Mouse (Mus musculus): ENCODE results near the gene Rasgrf2. TPM values are rescaled to one million over a fixed set of nuclear protein-coding genes. Genes with fewer than 3 reads are reported as not detected.

Rasgrf2 gene
- polyA plus RNA-seq, 1 experiment from 2014 or later: 0.14 TPM

GRCm38 (mm10) chr13:91921010-91921409 is 210.4 kb downstream of the Rasgrf2 start:
- ATAC-seq (ENCODE audit: low read depth): no peak

GRCm38 (mm10) chr13:91918764-91919163 is 212.7 kb downstream of the Rasgrf2 start:
- Histone ChIP-seq H3K27ac (replicated peaks; ENCODE audit: low read depth, low read length) (no peak overlapping the region), H3K4me1 (ENCODE audit: control insufficient read depth, insufficient read depth, low read length) (0 out of 2 replicates have a peak, but pooled peaks cover 7% of the 10 kb centered on the region), H3K9me3 (ENCODE audit: control insufficient read depth, low read length) (no peaks in the 10 kb centered on the region), H3K9ac (ENCODE audit: low read depth, low read length) (no peak overlapping the region), H3K4me2 (ENCODE audit: low read depth, low read length) (no peak overlapping the region), H3K36me3 (ENCODE audit: control insufficient read depth, insufficient read depth, low read length) (no peaks in the 10 kb centered on the region), H3K4me3 (ENCODE audit: low read depth, low read length) (no peak overlapping the region), H3K27me3 (replicated peaks; ENCODE audit: control insufficient read depth, insufficient read depth, low read length) (no peaks in the 10 kb centered on the region)
- ATAC-seq (ENCODE audit: low read depth) (no peak), DNase-seq (ENCODE audit: low spot score) (peak; percentile 21)
- WGBS: 63% methylated on average over 5 of the region's 5 CpGs

More at GRCm38 (mm10) chr13:91921010-91921409, 210.4 kb downstream of the Rasgrf2 start:
- DNase-seq (ENCODE audit: low spot score): no peak
- Histone ChIP-seq H3K4me2 (ENCODE audit: low read depth, low read length) (no peak overlapping the region), H3K36me3 (ENCODE audit: control insufficient read depth, insufficient read depth, low read length) (no peaks in the 10 kb centered on the region), H3K27me3 (replicated peaks; ENCODE audit: control insufficient read depth, insufficient read depth, low read length) (no peaks in the 10 kb centered on the region), H3K9me3 (ENCODE audit: control insufficient read depth, low read length) (no peaks in the 10 kb centered on the region), H3K4me3 (ENCODE audit: low read depth, low read length) (no peak overlapping the region), H3K4me1 (ENCODE audit: control insufficient read depth, insufficient read depth, low read length) (0 out of 2 replicates have a peak, but pooled peaks cover 3% of the 10 kb centered on the region), H3K27ac (replicated peaks; ENCODE audit: low read depth, low read length) (no peak overlapping the region), H3K9ac (ENCODE audit: low read depth, low read length) (no peak overlapping the region)
- 63% methylated on average over 3 of the region's 3 CpGs for WGBS

- H3K36me3 ChIP-seq (ENCODE audit: control insufficient read depth, insufficient read depth, low read length): no peaks in the 10 kb centered on the region
- no peak overlapping the region for H3K27ac ChIP-seq (replicated peaks; ENCODE audit: low read depth, low read length)
- ATAC-seq (ENCODE audit: low read depth) (no peak), DNase-seq (ENCODE audit: low spot score) (no peak)
- no peak overlapping the region for H3K4me2 ChIP-seq (ENCODE audit: low read depth, low read length)
- 0 out of 2 replicates have a peak, but pooled peaks cover 7% of the 10 kb centered on the region for H3K4me1 ChIP-seq (ENCODE audit: control insufficient read depth, insufficient read depth, low read length)
- 70% methylated on average over 2 of the region's 2 CpGs for WGBS
- no peaks in the 10 kb centered on the region for H3K9me3 ChIP-seq (ENCODE audit: control insufficient read depth, low read length)
- no peak overlapping the region for H3K9ac ChIP-seq (ENCODE audit: low read depth, low read length)
- H3K4me3 ChIP-seq (ENCODE audit: low read depth, low read length): no peak overlapping the region
- H3K27me3 ChIP-seq (replicated peaks; ENCODE audit: control insufficient read depth, insufficient read depth, low read length): no peaks in the 10 kb centered on the region
Measured at GRCm38 (mm10) chr13:91917835-91918234, 213.6 kb downstream of the Rasgrf2 start.

- WGBS: 84% methylated on average over 5 of the region's 5 CpGs
- H3K9me3 ChIP-seq (ENCODE audit: control insufficient read depth, low read length): no peaks in the 10 kb centered on the region
- H3K4me2 ChIP-seq (ENCODE audit: low read depth, low read length): peak overlapping the region; percentile 21; the same call in 1 of the 2 replicates
- H3K4me1 ChIP-seq (ENCODE audit: control insufficient read depth, insufficient read depth, low read length): 0 out of 2 replicates have a peak, but pooled peaks cover 7% of the 10 kb centered on the region
- no peaks in the 10 kb centered on the region for H3K36me3 ChIP-seq (ENCODE audit: control insufficient read depth, insufficient read depth, low read length)
- ATAC-seq (ENCODE audit: low read depth) (no peak), DNase-seq (ENCODE audit: low spot score) (no peak)
- H3K4me3 ChIP-seq (ENCODE audit: low read depth, low read length): no peak overlapping the region
- H3K9ac ChIP-seq (ENCODE audit: low read depth, low read length): no peak overlapping the region
- no peak overlapping the region for H3K27ac ChIP-seq (replicated peaks; ENCODE audit: low read depth, low read length)
- no peaks in the 10 kb centered on the region for H3K27me3 ChIP-seq (replicated peaks; ENCODE audit: control insufficient read depth, insufficient read depth, low read length)
Measured at GRCm38 (mm10) chr13:91916308-91916707, 215.1 kb downstream of the Rasgrf2 start.

GRCm38 (mm10) chr13:91915582-91916239 is 215.7 kb downstream of the Rasgrf2 start:
- no peaks in the 10 kb centered on the region for H3K36me3 ChIP-seq (ENCODE audit: control insufficient read depth, insufficient read depth, low read length)
- 61% methylated on average over 6 of the region's 6 CpGs for WGBS
- H3K4me1 ChIP-seq (ENCODE audit: control insufficient read depth, insufficient read depth, low read length): 0 out of 2 replicates have a peak, but pooled peaks cover 7% of the 10 kb centered on the region
- peak overlapping the region; percentile 21; the same call in 1 of the 2 replicates for H3K4me2 ChIP-seq (ENCODE audit: low read depth, low read length)
- no peak overlapping the region for H3K9ac ChIP-seq (ENCODE audit: low read depth, low read length)
- no peaks in the 10 kb centered on the region for H3K9me3 ChIP-seq (ENCODE audit: control insufficient read depth, low read length)
- H3K4me3 ChIP-seq (ENCODE audit: low read depth, low read length): no peak overlapping the region
- H3K27ac ChIP-seq (replicated peaks; ENCODE audit: low read depth, low read length): no peak overlapping the region
- DNase-seq (ENCODE audit: low spot score) (peak; percentile 64), ATAC-seq (ENCODE audit: low read depth) (peak; percentile 71)
- H3K27me3 ChIP-seq (replicated peaks; ENCODE audit: control insufficient read depth, insufficient read depth, low read length): no peaks in the 10 kb centered on the region

GRCm38 (mm10) chr13:91915192-91915581 is 216.3 kb downstream of the Rasgrf2 start:
- H3K9me3 ChIP-seq (ENCODE audit: control insufficient read depth, low read length): no peaks in the 10 kb centered on the region
- H3K27ac ChIP-seq (replicated peaks; ENCODE audit: low read depth, low read length): no peak overlapping the region
- H3K9ac ChIP-seq (ENCODE audit: low read depth, low read length): no peak overlapping the region
- DNase-seq (ENCODE audit: low spot score) (no peak), ATAC-seq (ENCODE audit: low read depth) (no peak)
- H3K27me3 ChIP-seq (replicated peaks; ENCODE audit: control insufficient read depth, insufficient read depth, low read length): no peaks in the 10 kb centered on the region
- no peak overlapping the region for H3K4me2 ChIP-seq (ENCODE audit: low read depth, low read length)
- 0 out of 2 replicates have a peak, but pooled peaks cover 7% of the 10 kb centered on the region for H3K4me1 ChIP-seq (ENCODE audit: control insufficient read depth, insufficient read depth, low read length)
- H3K4me3 ChIP-seq (ENCODE audit: low read depth, low read length): no peak overlapping the region
- no peaks in the 10 kb centered on the region for H3K36me3 ChIP-seq (ENCODE audit: control insufficient read depth, insufficient read depth, low read length)
- WGBS: 46% methylated on average over 4 of the region's 4 CpGs

- Histone ChIP-seq H3K27ac (replicated peaks; ENCODE audit: low read depth, low read length) (no peak overlapping the region), H3K27me3 (replicated peaks; ENCODE audit: control insufficient read depth, insufficient read depth, low read length) (no peaks in the 10 kb centered on the region)
- no peak for DNase-seq (ENCODE audit: low spot score)
Measured at GRCm38 (mm10) chr13:91911652-91912051, 219.8 kb downstream of the Rasgrf2 start.

GRCm38 (mm10) chr13:91911211-91911610 is 220.2 kb downstream of the Rasgrf2 start:
- H3K4me2 ChIP-seq (ENCODE audit: low read depth, low read length): no peak overlapping the region
- no peak overlapping the region for H3K27ac ChIP-seq (replicated peaks; ENCODE audit: low read depth, low read length)
- H3K27me3 ChIP-seq (replicated peaks; ENCODE audit: control insufficient read depth, insufficient read depth, low read length): no peaks in the 10 kb centered on the region
- 0 out of 2 replicates have a peak, but pooled peaks cover 5% of the 10 kb centered on the region for H3K4me1 ChIP-seq (ENCODE audit: control insufficient read depth, insufficient read depth, low read length)
- H3K36me3 ChIP-seq (ENCODE audit: control insufficient read depth, insufficient read depth, low read length): no peaks in the 10 kb centered on the region
- H3K9ac ChIP-seq (ENCODE audit: low read depth, low read length): no peak overlapping the region
- H3K9me3 ChIP-seq (ENCODE audit: control insufficient read depth, low read length): no peaks in the 10 kb centered on the region
- no peak overlapping the region for H3K4me3 ChIP-seq (ENCODE audit: low read depth, low read length)
- DNase-seq (ENCODE audit: low spot score): no peak
- ATAC-seq (ENCODE audit: low read depth): no peak

More at GRCm38 (mm10) chr13:91911652-91912051, 219.8 kb downstream of the Rasgrf2 start:
- Histone ChIP-seq H3K9me3 (ENCODE audit: control insufficient read depth, low read length) (no peaks in the 10 kb centered on the region), H3K36me3 (ENCODE audit: control insufficient read depth, insufficient read depth, low read length) (no peaks in the 10 kb centered on the region), H3K4me1 (ENCODE audit: control insufficient read depth, insufficient read depth, low read length) (0 out of 2 replicates have a peak, but pooled peaks cover 7% of the 10 kb centered on the region), H3K4me3 (ENCODE audit: low read depth, low read length) (no peak overlapping the region), H3K4me2 (ENCODE audit: low read depth, low read length) (no peak overlapping the region), H3K9ac (ENCODE audit: low read depth, low read length) (no peak overlapping the region)
- ATAC-seq (ENCODE audit: low read depth): no peak

Measured in embryonic facial prominence, embryonic 14.5 days (tissue).